Mouse (Mus musculus): ENCODE results near the gene 4930402H24Rik.

The 4930402H24Rik gene

DNA sequence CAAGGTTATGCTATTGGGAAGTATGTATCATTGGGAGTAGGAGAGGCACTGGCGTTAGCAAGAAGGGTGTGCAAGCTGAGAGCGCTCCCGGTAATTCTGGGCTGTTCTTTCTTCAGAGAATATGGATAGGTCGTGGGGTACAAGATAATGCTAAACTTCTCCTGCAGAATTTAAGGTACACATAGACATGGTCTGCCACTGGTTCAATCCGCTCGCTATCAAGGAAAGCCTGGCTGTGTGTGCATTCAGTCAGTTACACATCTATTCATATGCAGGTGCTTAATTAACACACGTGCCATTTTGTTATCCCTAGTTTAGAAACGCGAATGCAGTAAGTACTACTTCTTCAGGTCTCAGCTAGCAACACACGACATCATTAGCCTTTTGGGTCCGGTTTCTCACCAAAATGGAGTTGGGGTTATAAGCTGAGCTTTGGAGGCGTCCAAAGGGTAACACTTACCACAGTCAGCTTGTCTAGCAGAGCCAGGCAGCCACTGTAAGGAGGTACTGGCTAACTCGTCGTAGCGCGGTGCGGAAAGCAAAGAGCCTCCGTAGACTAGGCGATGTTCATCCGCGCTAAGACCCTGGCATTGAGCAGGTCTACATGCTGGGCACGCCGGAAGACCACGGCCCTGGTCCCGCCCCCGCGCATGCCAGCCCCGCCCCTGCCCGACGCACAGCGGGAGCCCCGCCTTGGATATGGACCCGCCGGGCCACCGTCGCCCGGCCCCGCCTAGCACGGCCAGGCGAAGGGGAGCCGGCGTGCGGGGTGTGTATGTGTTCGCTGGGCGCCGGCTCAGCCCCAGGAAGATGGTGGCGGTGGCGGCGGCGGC is at the start of gene 4930402H24Rik, which contains the start of gene Atrn:
4930402H24Rik (minus strand) TSS at position 656 of the 833 bp plus-strand sequence.
Atrn (plus strand) TSS at position 745 of the 833 bp plus-strand sequence.
- peak; percentile 97 for DNase-seq

DNA sequence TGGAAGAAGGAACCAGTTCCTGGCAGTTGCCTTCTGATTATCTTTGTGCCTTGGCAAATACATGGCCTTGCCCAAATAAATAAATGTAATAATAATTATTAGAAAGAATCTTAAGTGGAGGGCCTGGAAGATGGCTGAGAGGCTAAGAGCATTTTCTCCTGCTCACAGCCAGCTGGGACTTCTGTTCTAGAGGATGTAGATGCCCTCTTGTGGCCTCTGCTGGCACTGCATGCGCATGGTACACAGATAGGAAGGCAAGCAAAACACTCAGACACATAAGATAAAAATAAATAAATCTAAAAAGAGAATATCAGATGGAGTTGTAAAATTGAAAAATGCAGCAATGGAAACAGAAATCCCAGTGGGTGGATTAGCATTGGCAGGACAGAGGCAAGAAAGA is 44.3 kb upstream of the 4930402H24Rik start:
- DNase-seq, result peak; percentile 95

DNA sequence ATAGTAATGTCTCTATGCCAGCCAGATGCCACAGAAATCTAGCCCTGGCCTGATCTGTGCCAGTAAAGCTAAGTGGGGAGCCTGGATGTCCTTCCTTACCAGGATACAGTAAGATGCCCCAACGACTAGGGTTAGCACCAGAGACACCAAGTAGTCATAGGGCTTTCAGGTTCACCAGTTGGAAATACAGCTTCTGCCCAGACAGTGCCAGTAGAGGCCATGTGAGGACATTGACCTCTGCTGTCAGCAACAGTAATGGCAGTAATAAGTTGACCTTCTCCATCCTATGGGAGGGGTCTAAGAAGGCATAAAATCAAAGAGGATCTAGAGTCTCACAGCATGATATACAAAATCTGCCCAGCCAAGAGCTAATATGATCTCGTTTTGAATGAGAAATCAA is 43.6 kb upstream of the 4930402H24Rik start:
- peak; percentile 12 for DNase-seq

DNA sequence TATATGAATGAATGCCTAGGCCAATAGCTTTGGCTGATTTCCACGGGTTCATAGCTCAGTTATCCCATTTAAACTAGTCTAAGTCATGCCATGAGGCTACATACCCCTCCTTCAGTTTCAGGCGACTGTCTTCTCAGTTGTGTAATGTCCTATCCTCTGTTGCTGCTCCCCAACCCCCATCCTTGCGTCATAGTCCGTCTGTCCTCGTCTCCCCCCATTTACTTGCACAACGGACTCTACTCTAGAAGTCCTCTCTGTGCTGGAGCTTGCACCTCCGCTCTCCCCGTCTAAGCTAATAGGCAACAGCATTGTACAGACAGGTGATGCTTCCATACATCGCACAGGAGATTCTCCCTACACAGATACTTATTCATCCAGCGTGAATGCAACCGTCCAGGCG is 26.7 kb upstream of the 4930402H24Rik start:
- no peak for DNase-seq

DNA sequence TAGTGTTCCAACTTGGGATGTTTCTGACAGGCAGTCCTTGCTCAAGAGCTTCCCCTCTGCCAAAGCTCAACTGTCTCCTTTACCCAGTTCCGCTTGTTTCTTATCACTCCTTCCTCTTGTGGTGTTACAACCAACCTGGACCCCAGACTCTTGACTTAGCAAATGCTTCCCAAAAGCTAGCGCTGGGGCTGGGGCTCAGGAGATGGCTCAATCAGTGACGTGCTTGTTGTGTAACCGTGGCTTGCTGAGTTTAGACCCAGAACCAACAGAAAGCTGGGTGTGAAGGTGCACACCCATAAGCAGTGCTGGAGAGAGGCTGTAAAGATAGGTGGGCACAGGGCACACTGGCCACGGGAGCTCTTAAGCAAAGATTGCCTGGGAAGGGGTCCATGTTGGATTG is 23.8 kb upstream of the 4930402H24Rik start:
- DNase-seq, result no peak

DNA sequence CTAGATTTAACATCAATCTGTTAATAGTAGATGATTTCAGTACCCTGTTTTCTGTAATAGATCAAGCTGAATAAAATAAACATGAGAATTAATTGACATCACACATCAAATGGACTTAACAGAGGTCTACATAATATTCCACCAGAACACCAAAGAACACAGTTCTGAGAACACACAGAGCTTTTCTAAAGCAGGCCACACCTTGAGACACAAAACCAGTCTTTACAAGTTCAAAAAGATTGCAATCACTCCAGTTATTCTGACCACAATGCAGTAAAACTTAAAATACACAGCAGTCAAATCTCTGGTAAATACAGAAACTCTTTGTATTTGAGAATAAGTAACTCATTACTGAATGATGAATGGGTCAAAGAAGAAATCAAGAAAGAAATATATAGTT is 22.3 kb upstream of the 4930402H24Rik start:
- DNase-seq, result no peak

DNA sequence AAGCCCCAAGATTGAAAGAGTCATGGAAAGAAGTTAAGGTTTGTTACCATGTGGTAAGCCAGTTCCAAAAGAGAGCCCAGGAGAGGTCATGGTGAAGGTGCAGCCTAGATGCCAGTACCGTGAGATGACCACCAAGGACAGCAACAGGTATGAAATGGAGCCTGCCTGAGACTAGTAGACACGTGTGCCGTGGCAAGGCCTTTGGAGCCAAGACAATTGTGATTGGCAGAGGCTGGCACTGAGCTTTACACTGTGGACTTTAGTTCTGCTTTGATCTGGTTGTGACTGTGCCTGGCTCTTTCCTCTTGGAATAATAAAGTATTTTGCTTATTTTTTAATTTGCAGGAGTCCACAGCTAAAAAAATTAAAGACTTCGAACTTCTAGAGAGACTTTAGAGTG is 21.8 kb upstream of the 4930402H24Rik start:
- DNase-seq, result no peak

DNA sequence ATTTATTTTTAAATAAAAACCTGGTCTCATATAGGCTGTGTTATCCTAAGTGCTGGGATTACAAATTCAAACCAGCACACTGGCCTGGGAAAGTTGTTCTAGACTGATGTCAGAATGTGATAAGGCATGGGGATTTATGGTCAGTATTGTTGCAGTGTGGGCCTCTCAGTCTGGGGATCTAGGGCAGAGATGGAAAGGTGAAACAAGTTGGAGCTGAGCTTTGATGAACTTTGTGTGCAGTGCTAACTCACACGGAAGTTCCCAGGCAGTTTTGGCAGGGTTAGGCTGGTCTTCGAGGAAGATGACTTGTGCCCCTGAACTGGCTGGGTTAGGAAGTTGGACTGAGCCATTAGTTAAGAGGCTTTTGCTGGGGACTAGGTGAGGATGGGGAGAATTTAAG is 18.7 kb upstream of the 4930402H24Rik start:
- DNase-seq, result no peak

DNA sequence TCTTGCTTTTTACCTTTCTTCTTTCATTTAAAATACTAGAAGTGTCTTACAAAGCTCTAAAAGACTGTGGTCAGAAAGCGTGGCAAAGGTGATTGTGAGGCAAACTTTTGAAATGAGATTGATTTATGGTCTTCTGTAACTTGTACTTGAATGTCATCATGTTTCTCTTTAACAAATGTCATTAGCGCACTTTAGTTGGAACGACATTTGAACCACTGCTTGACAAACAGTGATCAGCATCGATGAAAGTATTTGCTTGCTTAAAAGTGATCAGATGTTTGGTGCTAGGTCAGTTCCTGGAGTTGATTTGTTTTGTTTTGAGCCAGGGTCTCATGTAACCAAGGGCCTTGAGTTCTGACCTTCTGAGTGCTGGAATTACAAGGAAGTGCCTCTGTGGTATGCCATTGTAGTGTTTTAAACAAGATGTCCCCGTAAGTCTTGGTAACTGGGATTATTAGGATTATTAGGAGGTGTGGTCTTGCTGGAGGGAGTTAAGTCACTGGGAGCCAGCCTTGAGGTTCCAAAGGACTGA is 12.9 kb upstream of the 4930402H24Rik start:
- DNase-seq, result no peak

DNA sequence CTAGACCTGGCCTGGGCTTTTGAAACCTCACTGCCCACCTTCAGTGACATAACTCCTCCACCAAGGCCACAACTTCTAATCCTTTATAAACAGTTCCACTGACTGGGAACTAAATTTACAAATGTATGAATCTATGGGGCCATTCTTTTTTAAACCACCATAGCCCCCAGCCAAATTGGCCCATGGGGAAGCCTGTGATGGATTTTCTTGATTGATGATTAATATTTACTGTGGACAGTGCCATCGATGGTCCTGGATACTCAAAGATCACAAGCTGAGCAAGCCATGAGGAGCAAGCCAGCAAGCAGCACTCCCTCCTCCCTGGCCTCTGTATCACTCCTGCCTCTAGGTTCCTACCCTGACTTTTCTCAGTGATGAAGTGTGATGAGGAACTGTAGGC is 11.5 kb upstream of the 4930402H24Rik start:
- no peak for DNase-seq

DNA sequence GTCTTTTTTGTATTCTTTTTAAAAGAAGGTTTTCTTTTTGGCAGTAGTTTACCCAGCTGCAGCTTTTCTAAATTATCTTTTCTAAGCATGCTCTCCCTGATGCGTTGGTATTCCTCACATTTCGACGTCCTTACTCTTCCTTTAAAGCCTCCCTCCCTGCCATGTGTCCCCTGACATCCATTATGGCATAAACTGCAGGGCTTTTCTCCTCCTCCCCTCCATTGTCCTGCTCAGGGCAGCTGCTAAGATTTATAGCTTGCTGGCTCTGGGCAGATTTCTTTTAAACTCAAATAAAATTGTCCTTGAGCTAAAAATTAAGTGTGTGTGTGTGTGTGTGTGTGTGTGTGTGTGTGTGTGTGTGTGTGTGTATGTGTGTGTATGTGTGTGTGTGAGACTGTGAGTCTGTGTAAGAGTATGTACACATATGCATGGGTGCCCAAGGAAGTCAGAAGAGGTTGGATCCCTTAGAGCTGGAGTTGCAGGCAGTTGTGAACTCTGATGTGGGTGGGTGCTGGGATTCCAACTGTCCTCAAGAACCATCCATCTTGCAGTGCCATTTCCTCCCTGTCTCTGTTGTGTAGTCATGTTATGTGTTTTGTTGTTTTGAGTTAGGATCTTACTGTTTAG is 10.4 kb upstream of the 4930402H24Rik start:
- DNase-seq, result peak; percentile 22

DNA sequence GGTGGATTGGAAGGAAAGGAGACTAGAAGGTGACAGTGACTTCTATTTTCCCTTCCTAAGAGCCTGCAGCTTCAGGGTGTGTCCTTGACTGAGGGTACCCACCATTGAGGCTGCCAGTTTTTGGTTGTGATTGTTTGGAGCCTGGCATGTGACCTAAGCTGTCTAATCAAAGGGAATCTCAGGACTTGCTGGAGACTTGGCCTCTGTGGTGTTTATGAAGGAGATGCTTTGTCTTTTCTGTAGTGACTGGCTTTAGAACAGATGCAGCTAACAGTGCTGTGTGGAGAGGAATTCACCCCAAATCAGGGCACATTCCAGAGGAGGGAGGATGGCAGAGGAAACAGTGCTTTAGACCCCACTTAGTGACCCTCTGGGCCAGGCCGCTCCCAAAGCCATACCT is 8.7 kb upstream of the 4930402H24Rik start:
- DNase-seq, result no peak

DNA sequence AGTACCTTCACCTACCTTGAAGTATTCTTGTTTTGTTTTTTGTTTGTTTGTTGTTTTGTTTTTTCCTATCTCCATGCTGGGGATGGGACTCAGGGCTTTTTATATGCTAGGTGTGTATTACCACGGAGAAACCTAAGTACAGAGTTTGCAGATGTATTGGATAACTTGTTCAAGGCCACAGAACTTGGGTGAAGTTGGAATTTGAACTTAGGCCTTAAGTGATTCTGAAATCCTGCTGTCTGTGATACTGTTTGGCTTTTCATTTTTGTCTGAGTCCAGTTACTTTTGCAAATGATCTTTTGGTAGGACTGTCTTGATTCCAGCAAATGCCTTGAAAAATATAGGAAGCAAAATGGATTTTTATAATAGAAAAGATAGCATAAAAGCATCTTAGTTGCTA is 5.5 kb upstream of the 4930402H24Rik start:
- DNase-seq, result no peak

DNA sequence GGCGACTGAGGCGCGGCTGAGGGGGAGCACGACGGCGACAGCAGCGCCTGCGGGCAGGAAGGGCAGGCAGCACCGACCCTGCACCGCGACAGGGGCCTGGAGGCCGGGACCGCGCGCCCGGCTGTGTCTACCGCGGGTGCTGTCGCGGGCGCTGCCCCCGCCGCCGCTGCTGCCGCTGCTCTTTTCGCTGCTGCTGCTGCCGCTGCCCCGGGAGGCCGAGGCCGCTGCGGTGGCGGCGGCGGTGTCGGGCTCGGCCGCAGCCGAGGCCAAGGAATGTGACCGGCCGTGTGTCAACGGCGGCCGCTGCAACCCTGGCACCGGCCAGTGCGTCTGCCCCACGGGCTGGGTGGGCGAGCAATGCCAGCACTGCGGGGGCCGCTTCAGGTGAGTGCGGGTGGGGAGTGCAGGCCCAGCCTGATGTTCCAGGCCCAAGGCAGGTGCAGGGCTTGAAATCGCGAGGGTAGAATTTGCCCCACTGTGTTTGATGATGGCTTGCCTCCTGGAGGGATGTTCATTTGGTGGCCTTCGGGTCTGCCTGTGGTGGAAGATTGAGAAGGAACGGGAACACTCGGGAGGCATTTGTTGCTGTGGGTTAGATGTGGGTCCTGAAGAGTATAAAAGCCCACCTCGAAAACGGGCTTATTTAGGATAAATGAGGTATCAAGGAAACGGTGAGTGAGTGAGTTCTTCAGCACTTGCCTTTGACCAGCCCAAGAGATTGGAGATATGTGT is 544 bp upstream of the 4930402H24Rik start:
- DNase-seq, result peak; percentile 55

DNA sequence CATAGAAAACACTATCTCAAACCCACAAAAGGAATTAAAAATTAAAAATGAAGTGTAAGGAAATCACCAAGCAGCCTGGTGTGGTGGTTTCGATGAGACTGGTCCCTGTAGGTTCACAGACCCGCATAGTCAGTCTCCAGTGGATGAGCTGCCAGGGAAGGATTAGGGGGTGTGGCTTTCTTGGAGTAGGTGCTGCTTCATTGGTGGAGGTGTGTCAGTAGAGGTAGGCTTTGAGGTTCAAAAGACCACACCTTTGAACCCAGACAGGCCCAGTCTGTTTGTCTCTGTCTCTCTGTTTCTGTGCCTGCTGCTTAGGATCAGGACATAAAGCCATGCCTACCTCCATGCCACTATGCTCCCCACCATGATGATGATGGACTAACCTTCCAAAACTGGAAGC is 7.4 kb downstream of the 4930402H24Rik start:
- DNase-seq, result no peak

DNA sequence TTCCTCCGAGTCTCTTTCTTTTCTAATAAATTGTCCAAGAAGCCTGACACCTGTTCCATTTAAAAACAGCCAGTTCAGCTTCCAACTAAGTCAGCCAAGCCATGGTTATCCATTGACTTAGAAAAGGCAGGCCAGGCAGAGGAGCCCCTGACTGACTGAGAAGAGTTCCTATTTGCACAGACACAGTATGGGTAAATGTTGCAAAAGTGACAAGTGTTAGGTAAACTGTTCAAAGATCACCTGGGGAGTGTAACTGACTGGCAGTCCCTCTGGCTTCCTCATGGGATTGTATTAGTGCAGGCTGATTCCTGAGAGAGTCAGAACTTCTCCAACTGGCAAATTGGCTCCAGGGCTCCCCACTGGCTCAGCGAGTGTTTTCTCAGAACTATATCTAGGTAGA is 8.3 kb downstream of the 4930402H24Rik start:
- no peak for DNase-seq

DNA sequence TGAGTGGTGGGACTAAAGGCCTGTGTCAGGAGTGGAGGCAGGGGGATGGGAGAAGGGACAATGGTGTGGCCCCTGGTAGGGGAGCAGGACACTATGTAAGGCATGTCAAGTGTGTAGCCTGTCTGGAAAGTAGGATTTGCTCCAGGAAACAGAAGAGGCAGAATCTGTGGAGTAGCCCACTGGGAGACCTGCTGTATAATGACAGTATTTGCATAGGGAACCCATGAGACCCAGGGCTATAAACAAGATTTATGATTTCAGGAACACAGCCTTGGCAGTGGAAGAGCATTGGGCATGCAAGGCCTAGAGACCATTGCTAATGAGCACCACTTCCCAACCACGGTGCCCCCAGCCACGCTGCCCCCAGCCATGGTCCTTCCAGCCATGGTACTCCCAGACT is 9.3 kb downstream of the 4930402H24Rik start:
- no peak for DNase-seq

DNA sequence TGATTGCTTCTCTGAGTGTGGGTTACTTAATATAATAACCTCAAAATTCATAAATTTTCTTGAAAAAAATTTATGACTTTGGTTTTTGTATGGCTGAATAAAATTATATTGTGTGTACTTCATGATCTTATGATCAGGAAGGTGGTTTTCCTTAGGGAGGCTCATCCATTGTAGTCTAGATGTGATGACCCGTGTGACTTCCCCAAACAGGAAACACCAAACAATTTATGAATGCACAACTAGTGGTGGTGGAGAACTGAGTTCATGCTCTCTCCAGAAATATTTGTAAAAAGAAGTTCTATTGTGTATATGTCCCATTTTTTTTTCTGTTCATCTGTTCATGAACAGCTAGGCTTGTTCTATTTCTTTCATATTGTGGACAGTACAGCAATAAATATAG is 18.8 kb downstream of the 4930402H24Rik start:
- DNase-seq, result no peak

DNA sequence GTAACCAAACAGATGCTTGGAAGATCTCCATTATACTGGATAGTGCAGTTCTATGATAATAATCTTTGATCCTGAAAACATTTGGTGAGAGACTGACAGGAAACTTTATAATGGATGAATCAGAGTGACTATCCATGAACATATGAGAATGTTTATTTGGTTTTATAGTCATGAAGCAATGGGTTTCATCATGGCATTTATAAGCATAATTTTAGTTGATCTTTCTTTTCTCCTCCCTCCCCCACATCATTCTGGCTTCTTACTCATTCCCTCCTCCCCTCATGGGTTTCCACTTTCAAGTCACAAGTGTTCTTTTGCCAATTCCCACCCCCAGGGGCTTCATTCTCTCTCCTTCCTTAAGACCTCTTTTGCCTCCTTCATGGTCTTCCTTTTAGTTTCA is 19.2 kb downstream of the 4930402H24Rik start:
- no peak for DNase-seq

DNA sequence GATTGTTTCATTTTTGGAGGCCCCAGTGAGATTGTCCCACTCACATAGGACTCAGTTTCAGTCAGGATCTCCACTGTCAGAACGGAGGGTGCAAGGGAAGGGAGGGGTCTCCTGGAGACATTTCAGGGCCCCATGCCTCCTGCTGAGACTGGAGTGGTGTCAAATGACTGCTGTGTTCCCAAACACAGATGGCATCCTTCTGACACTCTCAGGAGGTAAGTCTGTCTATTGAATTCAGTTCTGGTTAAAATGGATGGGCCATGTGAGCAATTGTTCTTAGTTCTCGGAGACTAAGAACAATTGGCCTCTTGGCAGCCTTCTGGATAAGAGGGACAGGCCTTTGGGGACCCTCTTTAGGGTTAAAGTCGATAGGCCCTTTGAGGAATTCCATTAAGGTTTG is 28.8 kb downstream of the 4930402H24Rik start:
- no peak for DNase-seq

DNA sequence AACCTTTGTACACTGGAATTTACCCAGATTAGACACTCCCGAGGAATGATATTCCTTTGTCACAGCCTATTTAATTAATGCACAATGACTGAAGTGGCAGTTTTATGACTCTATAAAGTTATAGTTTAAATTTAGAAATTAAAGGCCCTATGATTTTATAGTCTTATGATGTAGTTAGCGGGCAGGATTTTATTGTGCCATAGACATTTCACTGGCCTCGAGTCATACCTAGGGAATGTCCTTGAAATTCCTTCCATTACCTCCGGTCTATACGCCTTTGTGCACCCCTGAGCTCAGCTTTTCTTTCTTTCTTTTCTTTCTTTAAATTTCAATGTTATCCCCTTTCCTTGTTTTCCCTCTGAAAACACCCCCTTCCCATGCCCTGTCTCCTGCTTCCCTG is 35.3 kb downstream of the 4930402H24Rik start:
- no peak for DNase-seq

DNA sequence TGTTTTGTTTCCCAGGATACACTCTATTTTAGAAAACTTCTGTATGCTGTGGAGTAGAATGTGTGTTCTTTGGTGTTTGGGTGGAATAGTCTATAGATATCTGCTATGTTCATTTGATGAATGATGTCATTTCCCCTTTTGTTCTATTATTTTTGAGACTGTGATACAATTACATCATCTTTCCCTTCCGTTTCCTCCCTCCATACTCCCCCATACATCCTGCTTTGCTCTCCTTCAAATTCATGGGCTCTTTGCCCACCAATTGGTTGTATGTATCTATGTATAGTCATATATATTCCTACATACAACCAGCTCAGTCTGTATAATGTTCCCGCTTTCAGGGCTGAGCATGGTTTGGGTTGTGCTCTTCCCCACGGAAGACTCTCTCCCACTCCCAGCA is 44.1 kb downstream of the 4930402H24Rik start:
- no peak for DNase-seq

DNA sequence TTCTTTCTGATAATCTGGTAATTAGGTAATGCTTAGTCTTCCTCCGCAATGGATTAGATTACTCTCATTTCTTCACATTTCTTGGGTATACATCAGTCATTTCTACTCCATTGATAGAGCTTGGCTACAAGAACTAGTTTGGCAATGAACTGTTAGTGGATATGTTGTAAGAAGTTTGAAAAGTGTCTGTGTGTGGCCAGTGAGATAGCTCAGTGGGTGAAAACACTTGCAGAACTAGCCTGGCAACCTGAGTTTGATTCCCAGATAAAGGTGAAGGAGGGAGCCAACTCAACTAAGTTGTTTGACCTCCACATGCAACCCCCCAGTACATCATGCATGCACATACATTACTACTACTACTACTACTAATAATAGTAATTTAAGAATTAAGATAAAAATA is 53.2 kb downstream of the 4930402H24Rik start:
- no peak for DNase-seq

Measured in kidney, postnatal 10 days (tissue).